Mouse (Mus musculus) heart, embryonic 12.5 days (tissue): Measurements from ENCODE around the gene Mapkapk5. TPM values are rescaled to one million over a fixed set of nuclear protein-coding genes. Genes with fewer than 3 reads are reported as not detected.

Experiments used
- ATAC-seq: fragments of 200-750 bp; cut with Nextera tagmentation; 2 replicates; pipeline ENCODE4 v1.8.0; 2017; ENCODE audit warnings: moderate TSS enrichment, moderate library complexity; ENCODE audit not compliant: insufficient number of reproducible peaks, low FRiP score
- H3K27ac ChIP-seq: fragments of 300-500 bp; sonication (generic); 2 replicates; pipeline ENCODE4 v1.5.1; 2016; ENCODE audit warnings: mild to moderate bottlenecking, moderate library complexity; ENCODE audit not compliant: poor library complexity, severe bottlenecking
- H3K27me3 ChIP-seq: fragments of 300-500 bp; sonication (generic); replicated peaks from 2 replicates; pipeline ENCODE4 v1.6.1; 2016; ENCODE audit warnings: mild to moderate bottlenecking, moderate library complexity
- H3K36me3 ChIP-seq: fragments of 300-500 bp; sonication (generic); 2 replicates; pipeline ENCODE4 v1.6.1; 2016; ENCODE audit warnings: mild to moderate bottlenecking, moderate library complexity
- H3K4me1 ChIP-seq: fragments of 300-500 bp; sonication (generic); replicated peaks from 2 replicates; pipeline ENCODE4 v1.6.1; 2016; ENCODE audit warnings: mild to moderate bottlenecking
- H3K4me2 ChIP-seq: fragments of 300-500 bp; sonication (generic); 2 replicates; pipeline ENCODE4 v1.6.1; 2016; ENCODE audit warnings: mild to moderate bottlenecking, moderate library complexity
- H3K4me3 ChIP-seq: fragments of 300-500 bp; sonication (generic); 2 replicates; pipeline ENCODE4 v1.5.1; 2016; ENCODE audit warnings: mild to moderate bottlenecking
- H3K9ac ChIP-seq: fragments of 300-500 bp; sonication (generic); 2 replicates; pipeline ENCODE4 v1.6.1; 2016; ENCODE audit warnings: mild to moderate bottlenecking, moderate library complexity
- H3K9me3 ChIP-seq: fragments of 300-500 bp; sonication (generic); replicated peaks from 2 replicates; pipeline ENCODE4 v1.6.1; 2016; ENCODE audit warnings: mild to moderate bottlenecking, moderate library complexity
- WGBS: fragments of 180-500 bp; shearing (Covaris S2); methylation state at CpG from one replicate; pipeline ENCODE4 v1.1.7; 2016; 5-methylcytosine and 5-hydroxymethylcytosine counted together
- polyA plus RNA-seq: library from polyadenylated mRNA; unstranded; fragments of >200 nt; fragmentation: Nextera tagmentation; extraction: Ambion mirVana; gene quantifications from 2 replicates; pipeline ENCODE4 v1.2.1, GENCODE M21; 2016

Mapkapk5 gene
- polyA plus RNA-seq, 1 experiment from 2014 or later = 40.0 TPM

DNA sequence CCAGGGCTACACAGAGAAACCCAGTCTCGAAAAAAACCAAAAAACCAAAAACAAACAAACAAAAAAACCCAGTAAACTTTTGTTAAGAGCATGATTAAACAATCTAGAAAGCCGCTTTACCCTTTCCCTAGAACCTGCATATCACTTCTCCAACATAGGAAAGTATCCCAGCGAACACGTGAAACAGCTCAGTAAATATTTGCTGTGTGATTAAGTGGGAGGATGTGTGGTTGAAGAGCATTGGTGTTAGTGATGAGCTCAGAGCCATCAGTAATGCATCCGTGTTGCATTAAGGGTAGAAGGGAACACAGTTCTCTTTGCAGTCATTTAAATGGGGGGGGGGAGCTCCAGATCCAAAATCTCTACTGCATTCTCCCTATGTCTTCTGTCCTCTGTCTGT, 60.9 kb downstream of the Mapkapk5 start:
- WGBS = 76% methylated on average over 5 of the region's 5 CpGs
- Histone ChIP-seq H3K9me3 (no peaks in the 10 kb centered on the region), H3K4me3 (no peak overlapping the region), H3K4me2 (no peak overlapping the region), H3K4me1 (no peaks in the 10 kb centered on the region), H3K27ac (no peak overlapping the region), H3K27me3 (0 out of 2 replicates have a peak, but pooled peaks cover 4% of the 10 kb centered on the region), H3K9ac (no peak overlapping the region), H3K36me3 (no peaks in the 10 kb centered on the region)
- no peak for ATAC-seq

DNA sequence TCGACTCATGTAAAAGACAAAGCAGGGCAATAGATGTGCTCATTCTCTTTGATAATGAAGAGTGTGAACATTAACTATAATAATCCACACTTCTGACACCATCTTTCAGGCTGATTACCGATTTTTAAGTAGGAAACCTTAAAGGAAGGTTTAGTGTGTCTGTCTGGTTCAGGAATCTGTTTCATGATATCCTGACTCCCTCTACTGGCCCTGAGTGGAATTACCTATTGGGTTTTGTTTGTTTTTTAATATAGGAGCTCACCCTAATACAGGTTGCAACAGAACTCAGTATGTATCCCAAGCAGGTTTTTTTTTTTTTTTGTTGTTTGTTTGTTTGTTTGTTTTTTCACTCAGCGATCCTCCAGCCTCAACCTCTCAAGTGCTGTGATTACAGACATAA, 68.0 kb downstream of the Mapkapk5 start:
- ATAC-seq = 0 out of 2 replicates have a peak, but pooled peaks have one; percentile 51
- H3K9me3 ChIP-seq = no peaks in the 10 kb centered on the region
- no peak overlapping the region for H3K4me2 ChIP-seq
- 43% methylated on average over 3 of the region's 3 CpGs for WGBS
- no peaks in the 10 kb centered on the region for H3K36me3 ChIP-seq
- H3K4me3 ChIP-seq = no peak overlapping the region
- no peaks in the 10 kb centered on the region for H3K4me1 ChIP-seq
- H3K9ac ChIP-seq = no peak overlapping the region
- no peak overlapping the region for H3K27ac ChIP-seq
- H3K27me3 ChIP-seq = 0 out of 2 replicates have a peak, but pooled peaks cover 4% of the 10 kb centered on the region

DNA sequence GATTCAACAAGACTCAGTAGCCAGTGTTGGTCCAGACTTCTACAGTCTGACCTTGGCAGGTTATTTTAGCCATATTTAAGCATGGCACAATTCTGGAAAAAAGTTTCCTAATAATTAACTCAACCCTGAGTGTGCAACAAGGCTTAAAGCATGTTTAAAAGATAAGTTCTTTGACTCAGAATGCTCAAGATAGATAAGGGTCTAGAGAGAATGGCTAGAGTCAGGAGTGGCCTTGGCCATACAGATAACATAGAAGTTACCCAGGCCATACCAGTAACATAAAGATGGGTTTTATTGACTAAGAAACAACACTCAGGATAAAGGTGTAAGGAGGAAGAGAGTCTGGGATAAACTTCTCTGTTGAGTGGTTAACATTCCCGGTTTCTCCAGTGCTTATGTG, 69.7 kb downstream of the Mapkapk5 start:
- 0 out of 2 replicates have a peak overlapping the region, but pooled peaks have one; percentile 8 for H3K27ac ChIP-seq
- no peak overlapping the region for H3K9ac ChIP-seq
- no peaks in the 10 kb centered on the region for H3K4me1 ChIP-seq
- no peak overlapping the region for H3K4me2 ChIP-seq
- H3K4me3 ChIP-seq = no peak overlapping the region
- H3K9me3 ChIP-seq = no peaks in the 10 kb centered on the region
- ATAC-seq = peak; percentile 75
- H3K36me3 ChIP-seq = no peaks in the 10 kb centered on the region
- 57% methylated on average over 1 of the region's 1 CpGs for WGBS
- H3K27me3 ChIP-seq = no peaks in the 10 kb centered on the region

Other genes starting within 250 kb of the Mapkapk5 start
- gene Trafd1, start 160.3 kb downstream of the Mapkapk5 start, polyA plus RNA-seq = 82.6 and 83.4 TPM in 2 replicates
- 37.5 and 39.1 TPM in 2 replicates for gene Naa25, start 148.0 kb downstream of the Mapkapk5 start, polyA plus RNA-seq
- 4.5 and 4.7 TPM in 2 replicates for gene Tmem116, start 94.0 kb downstream of the Mapkapk5 start, polyA plus RNA-seq
- 152 TPM in 2 replicates for gene Erp29, start 93.4 kb downstream of the Mapkapk5 start, polyA plus RNA-seq
- 0.08 and 0.32 TPM in 2 replicates for gene Adam1b, start 42.5 kb downstream of the Mapkapk5 start, polyA plus RNA-seq
- 0.59 and 1.5 TPM in 2 replicates for gene Adam1a, start 423 bp downstream of the Mapkapk5 start, polyA plus RNA-seq
- not detected in 2 replicates for gene Gm42878, start 423 bp downstream of the Mapkapk5 start, polyA plus RNA-seq
- gene Aldh2, start 47.9 kb upstream of the Mapkapk5 start, polyA plus RNA-seq = 64.0 and 72.0 TPM in 2 replicates
- gene Acad12, start 73.0 kb upstream of the Mapkapk5 start, polyA plus RNA-seq = 5.8 and 6.1 TPM in 2 replicates
- gene Acad10, start 114.6 kb upstream of the Mapkapk5 start, polyA plus RNA-seq = 1.4 and 1.5 TPM in 2 replicates
- gene Brap, start 114.7 kb upstream of the Mapkapk5 start, polyA plus RNA-seq = 32.8 and 34.8 TPM in 2 replicates
- 82.4 and 83.2 TPM in 2 replicates for gene Atxn2, start 165.4 kb upstream of the Mapkapk5 start, polyA plus RNA-seq